Mouse (Mus musculus): ENCODE measurements around the gene Tcp10a.
"Not testable (repeated sequence)": the region's sequence is repeated elsewhere in the genome, so short reads cannot be mapped to it uniquely, and the experiment has no call there.

Gene Tcp10a

DNA sequence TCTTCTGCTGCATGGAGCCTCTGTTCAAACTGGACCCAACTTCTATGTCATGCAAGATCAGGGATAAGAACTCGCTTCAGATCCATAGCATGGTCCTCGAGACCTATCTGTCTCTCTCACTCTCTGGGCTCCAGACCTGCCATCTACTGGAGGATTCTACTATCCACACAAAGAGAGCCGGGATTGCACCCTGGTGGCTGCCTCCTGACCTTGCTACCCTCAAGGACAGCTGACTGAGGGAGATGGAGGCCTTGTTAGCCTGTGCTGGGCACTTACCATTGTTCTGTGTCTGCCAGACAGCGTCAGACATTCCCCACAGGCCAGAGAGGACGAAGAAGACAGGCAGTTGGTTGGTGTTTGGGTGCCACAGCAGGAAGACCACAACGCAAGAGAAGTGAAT lies 45.0 kb downstream of the Tcp10a start:
- not testable (repeated sequence) for DNase-seq (ENCODE audit: low spot score)

GRCm38 (mm10) chr17:7371879-7372278 lies 47.4 kb downstream of the Tcp10a start, which contains the start of gene Gm49630:
Gene Gm49630, minus strand, starts transcription at chr17:7371979.
- not testable (repeated sequence) for DNase-seq (ENCODE audit: low spot score)

- DNase-seq (ENCODE audit: low spot score): not testable (repeated sequence)
These were observed 52.7 kb downstream of the Tcp10a start for GRCm38 (mm10) chr17:7376951-7377700.

DNA sequence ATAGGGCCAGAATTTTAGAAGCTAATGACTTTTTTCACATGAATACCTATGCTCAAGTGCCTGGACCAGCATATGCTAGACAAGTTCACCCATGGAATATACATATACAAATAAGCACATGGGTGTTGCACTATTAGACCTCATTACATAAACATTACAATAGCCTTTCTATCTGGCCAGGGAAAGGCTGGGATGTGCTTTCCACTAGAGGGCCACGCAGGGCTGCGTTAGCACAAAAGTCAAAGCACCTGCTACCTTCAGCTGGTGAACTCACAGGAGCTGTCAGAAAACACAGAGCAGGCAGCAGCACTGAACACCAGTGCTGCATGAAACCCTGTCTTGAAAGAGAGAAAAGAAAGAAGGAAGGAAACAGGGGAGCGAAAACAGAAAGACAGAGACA lies 53.5 kb downstream of the Tcp10a start:
- DNase-seq (ENCODE audit: low spot score): not testable (repeated sequence)

GRCm38 (mm10) chr17:7382711-7383110 lies 58.3 kb downstream of the Tcp10a start:
- not testable (repeated sequence) for DNase-seq (ENCODE audit: low spot score)

DNA sequence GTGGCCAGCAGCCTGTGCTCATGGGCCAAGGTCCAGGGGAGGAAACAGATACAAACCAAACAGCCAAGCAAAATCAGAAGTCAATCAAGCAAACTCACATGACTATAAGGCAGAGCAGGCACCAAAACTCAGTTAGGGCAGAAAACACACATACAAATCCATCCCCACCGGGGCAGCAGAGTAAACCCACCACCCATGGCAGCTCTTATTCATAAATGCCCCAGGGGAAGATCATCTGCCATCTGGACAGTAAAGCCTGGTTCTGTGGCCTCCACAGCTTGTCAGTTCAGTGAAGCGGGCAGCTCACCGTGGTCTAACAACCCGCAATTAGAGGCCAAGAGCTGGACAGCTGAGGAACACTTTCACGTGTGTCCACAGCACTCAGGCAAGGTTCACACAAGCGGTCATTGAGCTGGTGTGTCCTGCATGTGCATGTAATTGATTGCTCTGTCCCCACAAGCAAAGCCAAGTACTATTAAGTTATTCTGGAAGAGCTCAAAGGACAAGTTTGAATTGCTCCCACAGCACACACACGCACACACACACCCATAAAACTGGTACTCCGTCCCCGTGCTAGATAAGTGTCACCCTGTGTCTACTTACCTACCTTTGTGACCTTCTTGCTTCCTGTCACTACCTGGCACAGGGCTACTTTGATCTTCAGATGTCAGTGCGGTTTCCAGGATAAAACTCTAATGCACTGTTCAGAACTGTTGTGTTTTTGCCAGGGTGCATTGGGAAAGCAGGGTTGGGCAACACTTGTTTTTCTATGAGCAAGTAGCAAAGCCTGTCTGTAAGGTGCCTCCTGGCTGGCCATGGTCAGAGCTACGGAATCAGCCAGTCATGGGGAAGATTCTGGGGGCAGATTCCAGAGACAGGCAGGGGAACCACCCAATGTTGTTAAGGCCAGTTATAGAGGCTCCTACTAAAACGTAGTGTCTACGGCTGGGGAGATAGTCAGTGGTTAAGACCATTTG lies 59.0 kb downstream of the Tcp10a start:
- DNase-seq (ENCODE audit: low spot score): not testable (repeated sequence)

DNA sequence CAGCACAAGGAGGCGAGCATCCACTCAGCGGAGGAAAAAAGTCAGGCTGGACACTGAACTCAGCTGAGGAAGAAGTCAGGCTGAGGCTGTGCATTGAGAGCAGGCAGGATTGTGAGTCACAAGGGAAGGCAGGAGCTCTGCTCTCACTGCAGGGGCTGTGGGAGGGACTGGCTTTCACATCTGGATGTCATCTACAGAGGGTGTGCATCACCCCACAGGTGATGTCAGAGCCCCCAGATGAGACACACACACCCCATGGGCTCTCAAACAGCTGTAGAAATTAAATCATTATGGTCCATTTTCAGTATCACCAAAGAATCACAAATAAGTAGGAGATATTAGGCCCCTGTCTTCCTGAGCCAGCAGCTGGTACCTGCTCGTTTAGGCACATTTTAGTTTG lies 60.9 kb downstream of the Tcp10a start, which contains the start of gene Unc93a2:
Gene Unc93a2, minus strand, starts transcription at position 101 of the 400 bp plus-strand sequence.
- DNase-seq (ENCODE audit: low spot score): not testable (repeated sequence)

GRCm38 (mm10) chr17:7386016-7386415 lies 61.6 kb downstream of the Tcp10a start:
- DNase-seq (ENCODE audit: low spot score): not testable (repeated sequence)

DNA sequence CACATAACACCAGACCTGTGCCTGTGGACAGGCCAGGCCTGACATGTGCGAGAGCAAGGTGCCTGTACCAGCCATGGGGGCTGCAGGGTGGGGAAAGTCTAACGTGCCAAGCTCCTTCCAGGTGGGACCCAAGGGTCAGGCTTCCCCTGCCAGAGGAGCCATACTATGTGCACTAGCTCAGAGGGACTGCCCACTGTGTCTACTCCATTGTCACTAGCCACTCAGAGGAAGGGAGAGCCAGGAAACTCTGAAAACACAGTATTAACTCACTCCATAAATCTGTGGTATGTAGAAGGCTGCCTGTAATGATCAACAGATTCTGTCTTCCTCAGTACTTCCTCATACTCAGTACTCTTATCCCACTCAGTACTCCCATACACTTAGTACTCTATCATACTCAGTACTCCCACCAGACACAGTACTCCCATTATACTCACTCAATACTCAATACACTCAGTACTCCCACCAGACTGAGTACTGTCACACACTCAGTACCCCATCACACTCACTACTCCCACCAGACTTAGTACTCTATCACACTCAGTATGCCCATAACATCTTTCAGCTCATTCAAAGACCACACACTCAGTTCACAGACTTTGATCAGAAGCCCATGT lies 64.0 kb downstream of the Tcp10a start:
- not testable (repeated sequence) for DNase-seq (ENCODE audit: low spot score)

DNA sequence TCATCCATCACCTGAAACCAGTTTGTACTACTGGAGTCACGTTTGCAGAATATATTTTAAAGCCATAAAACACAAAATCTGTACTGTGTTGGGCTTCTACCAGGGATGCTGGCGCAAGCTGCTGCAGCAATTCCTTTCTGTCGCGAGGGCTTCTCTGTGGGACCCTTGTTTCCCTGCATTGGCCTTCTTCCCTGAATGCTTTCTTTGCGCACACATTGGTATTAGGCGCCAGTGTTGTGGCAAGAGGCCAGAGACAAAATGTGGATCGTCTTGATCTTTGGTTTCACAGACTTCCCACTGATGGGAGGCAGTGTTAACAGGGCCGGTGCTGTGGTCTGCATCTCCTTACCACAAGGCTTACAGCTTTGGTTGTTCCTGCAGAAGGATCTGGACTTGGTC lies 64.5 kb downstream of the Tcp10a start:
- DNase-seq (ENCODE audit: low spot score): not testable (repeated sequence)

GRCm38 (mm10) chr17:7389898-7390297 lies 65.5 kb downstream of the Tcp10a start:
- DNase-seq (ENCODE audit: low spot score): not testable (repeated sequence)

DNA sequence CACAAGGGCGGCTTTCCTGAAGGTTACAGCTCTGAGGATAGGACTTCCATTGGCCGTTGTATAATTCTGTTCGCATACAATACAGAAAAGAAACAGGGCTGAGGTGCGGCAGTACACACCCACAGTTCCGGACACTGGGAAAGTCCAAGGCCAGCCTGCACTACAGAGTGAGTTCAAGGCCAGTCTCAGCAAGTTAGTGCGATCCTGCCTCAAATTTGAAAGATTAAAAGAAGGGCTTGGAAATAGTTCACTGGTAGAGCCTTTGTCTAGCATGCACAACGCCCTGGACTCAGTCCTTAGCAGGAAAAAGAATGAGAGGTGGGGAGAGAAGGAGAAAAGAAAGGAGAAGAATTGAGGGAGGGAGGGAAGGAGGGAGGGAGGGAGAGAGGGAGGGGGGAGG lies 70.7 kb downstream of the Tcp10a start:
- not testable (repeated sequence) for DNase-seq (ENCODE audit: low spot score)
